Mouse (Mus musculus) hindbrain, embryonic 15.5 days (tissue): Measurements from ENCODE around the gene Rhobtb1. TPM values are rescaled to one million over a fixed set of nuclear protein-coding genes. Genes with fewer than 3 reads are reported as not detected.

ENCODE experiments used
- ATAC-seq: fragments of 200-750 bp; cut with Nextera tagmentation; 2 replicates; pipeline ENCODE4 v1.8.0; 2017; ENCODE audit warnings: low read depth, moderate number of reproducible peaks, moderate TSS enrichment; ENCODE audit not compliant: low FRiP score
- H3K27ac ChIP-seq: fragments of 300-500 bp; sonication (generic); replicated peaks from 2 replicates; pipeline ENCODE4 v1.5.1; 2015; ENCODE audit warnings: mild to moderate bottlenecking, inconsistent platforms
- H3K27me3 ChIP-seq: fragments of 300-500 bp; sonication (generic); 2 replicates; pipeline ENCODE4 v1.6.1; 2015; ENCODE audit warnings: control low read depth, inconsistent platforms
- H3K36me3 ChIP-seq: fragments of 300-500 bp; sonication (generic); 2 replicates; pipeline ENCODE4 v1.6.1; 2015; ENCODE audit warnings: control low read depth, inconsistent platforms
- H3K4me1 ChIP-seq: fragments of 300-500 bp; sonication (generic); replicated peaks from 2 replicates; pipeline ENCODE4 v1.6.1; 2015; ENCODE audit warnings: control low read depth, inconsistent platforms
- H3K4me2 ChIP-seq: fragments of 300-500 bp; sonication (generic); 2 replicates; pipeline ENCODE4 v1.6.1; 2015; ENCODE audit warnings: moderate library complexity, mild to moderate bottlenecking, inconsistent platforms
- H3K4me3 ChIP-seq: fragments of 300-500 bp; sonication (generic); 2 replicates; pipeline ENCODE4 v1.5.1; 2015; ENCODE audit warnings: mild to moderate bottlenecking, inconsistent platforms
- H3K9ac ChIP-seq: fragments of 300-500 bp; sonication (generic); 2 replicates; pipeline ENCODE4 v1.6.1; 2015; ENCODE audit warnings: inconsistent platforms
- H3K9me3 ChIP-seq: fragments of 300-500 bp; sonication (generic); 2 replicates; pipeline ENCODE4 v1.6.1; 2016; ENCODE audit warnings: control low read depth, inconsistent platforms
- WGBS: fragments of 180-500 bp; shearing (Covaris S2); methylation state at CpG from one replicate; pipeline ENCODE4 v1.1.7; 2015; 5-methylcytosine and 5-hydroxymethylcytosine counted together
- polyA plus RNA-seq: library from polyadenylated mRNA; unstranded; fragments of >200 nt; fragmentation: Nextera tagmentation; extraction: Ambion mirVana; gene quantifications from 2 replicates; pipeline ENCODE4 v1.2.1, GENCODE M21; 2015

Gene Rhobtb1
- polyA plus RNA-seq, 1 experiment from 2014 or later, result 18.8 TPM

DNA sequence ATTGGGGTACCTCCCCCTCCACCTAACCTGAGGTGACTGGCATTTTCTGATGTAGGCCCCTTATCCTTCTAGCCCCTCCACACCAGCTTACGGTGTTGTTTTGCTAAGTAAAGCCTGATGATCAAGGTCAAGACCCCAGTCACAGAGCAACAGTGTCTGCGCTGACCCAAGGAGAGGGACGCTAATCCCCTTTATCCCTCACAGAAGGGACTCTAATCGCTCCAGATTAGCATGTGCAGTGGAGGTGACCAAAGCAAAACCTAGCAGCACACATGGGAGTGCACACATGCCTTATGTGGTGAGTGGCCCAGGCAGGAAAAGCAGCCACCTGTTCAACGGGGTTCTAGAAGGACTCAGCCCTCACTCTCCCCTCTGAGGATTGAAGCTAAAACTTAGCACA is 123.0 kb downstream of the Rhobtb1 start:
- 56% methylated on average over 5 of the region's 5 CpGs for WGBS
- Histone ChIP-seq H3K27ac (no peak overlapping the region), H3K9ac (no peak overlapping the region), H3K36me3 (peaks cover 13% of the 10 kb centered on the region), H3K4me1 (no peaks in the 10 kb centered on the region), H3K4me3 (no peak overlapping the region), H3K9me3 (no peaks in the 10 kb centered on the region), H3K4me2 (no peak overlapping the region), H3K27me3 (no peaks in the 10 kb centered on the region)
- ATAC-seq, result no peak

GRCm38 (mm10) chr10:69274705-69275104 is 123.5 kb downstream of the Rhobtb1 start:
- 0 out of 2 replicates have a peak, but pooled peaks have one; percentile 19 for ATAC-seq
- Histone ChIP-seq H3K4me3 (no peak overlapping the region), H3K36me3 (peaks cover 13% of the 10 kb centered on the region), H3K27ac (no peak overlapping the region), H3K9ac (no peak overlapping the region), H3K4me2 (no peak overlapping the region), H3K4me1 (no peaks in the 10 kb centered on the region), H3K27me3 (no peaks in the 10 kb centered on the region), H3K9me3 (no peaks in the 10 kb centered on the region)

- ATAC-seq, result no peak
- no peaks in the 10 kb centered on the region for H3K9me3 ChIP-seq
- no peak overlapping the region for H3K4me2 ChIP-seq
- no peak overlapping the region for H3K4me3 ChIP-seq
- H3K9ac ChIP-seq, result no peak overlapping the region
- no peaks in the 10 kb centered on the region for H3K36me3 ChIP-seq
- 90% methylated on average over 12 of the region's 12 CpGs for WGBS
- no peaks in the 10 kb centered on the region for H3K27me3 ChIP-seq
- H3K27ac ChIP-seq, result 0 out of 2 replicates have a peak overlapping the region, but pooled peaks have one; percentile 11
- H3K4me1 ChIP-seq, result no peaks in the 10 kb centered on the region
Measured at GRCm38 (mm10) chr10:69275811-69276775, 124.9 kb downstream of the Rhobtb1 start.

- H3K9ac ChIP-seq, result no peak overlapping the region
- no peak for ATAC-seq
- no peaks in the 10 kb centered on the region for H3K27me3 ChIP-seq
- no peak overlapping the region for H3K4me3 ChIP-seq
- 0 out of 2 replicates have a peak overlapping the region, but pooled peaks have one; percentile 11 for H3K27ac ChIP-seq
- no peaks in the 10 kb centered on the region for H3K4me1 ChIP-seq
- no peaks in the 10 kb centered on the region for H3K9me3 ChIP-seq
- 83% methylated on average over 9 of the region's 9 CpGs for WGBS
- H3K36me3 ChIP-seq, result peaks cover 3% of the 10 kb centered on the region; the same call in 1 of the 2 replicates
- H3K4me2 ChIP-seq, result no peak overlapping the region
Measured at GRCm38 (mm10) chr10:69276920-69277435, 125.7 kb downstream of the Rhobtb1 start.

DNA sequence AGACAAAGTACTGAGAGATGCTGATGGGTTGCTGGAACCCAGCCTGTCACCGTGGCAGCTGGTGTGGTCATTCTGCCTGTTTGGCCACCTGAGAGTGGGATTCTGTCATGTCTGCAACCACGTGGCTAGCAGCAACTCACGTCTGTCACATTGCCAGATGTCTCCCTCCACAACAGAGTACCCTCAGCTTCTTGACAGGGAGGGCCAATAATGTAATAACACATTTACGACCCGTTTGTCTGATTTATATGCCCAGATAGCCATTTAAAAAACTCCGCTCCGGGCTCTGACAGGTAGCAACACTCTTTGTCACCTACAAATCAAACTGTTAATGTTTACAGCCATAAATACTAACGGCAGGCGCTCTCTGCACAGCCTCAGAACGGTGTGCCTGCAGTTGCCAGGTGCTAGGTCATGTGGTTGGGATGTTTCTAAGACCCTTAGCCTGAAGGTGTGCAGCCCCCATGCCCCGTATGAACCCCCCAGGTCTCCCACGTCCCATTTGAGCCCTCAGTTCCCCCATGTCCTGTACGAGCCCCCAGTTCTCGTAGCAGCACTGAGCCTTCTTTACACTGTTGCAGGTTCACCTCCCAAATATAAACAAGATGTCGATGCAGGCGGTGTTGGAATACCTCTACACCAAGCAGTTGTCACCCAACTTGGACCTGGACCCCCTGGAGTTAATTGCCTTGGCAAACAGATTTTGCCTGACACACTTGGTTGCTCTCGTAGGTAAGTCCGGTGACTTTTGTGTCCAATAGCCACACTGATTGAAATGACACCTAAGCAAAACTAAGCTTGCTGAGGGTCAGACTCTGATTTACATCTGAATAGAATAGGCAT is 127.8 kb downstream of the Rhobtb1 start:
- no peak for ATAC-seq
- H3K36me3 ChIP-seq, result peaks cover 3% of the 10 kb centered on the region
- H3K27me3 ChIP-seq, result no peaks in the 10 kb centered on the region
- no peak overlapping the region for H3K9ac ChIP-seq
- no peak overlapping the region for H3K4me3 ChIP-seq
- no peak overlapping the region for H3K4me2 ChIP-seq
- H3K4me1 ChIP-seq, result no peaks in the 10 kb centered on the region
- no peak overlapping the region for H3K27ac ChIP-seq
- 80% methylated on average over 18 of the region's 18 CpGs for WGBS
- H3K9me3 ChIP-seq, result no peaks in the 10 kb centered on the region

GRCm38 (mm10) chr10:69279607-69279978 is 128.4 kb downstream of the Rhobtb1 start:
- no peak for ATAC-seq
- H3K4me1 ChIP-seq, result no peaks in the 10 kb centered on the region
- no peaks in the 10 kb centered on the region for H3K9me3 ChIP-seq
- H3K9ac ChIP-seq, result no peak overlapping the region
- no peak overlapping the region for H3K4me2 ChIP-seq
- peaks cover 4% of the 10 kb centered on the region for H3K36me3 ChIP-seq
- no peaks in the 10 kb centered on the region for H3K27me3 ChIP-seq
- no peak overlapping the region for H3K27ac ChIP-seq
- 64% methylated on average over 7 of the region's 7 CpGs for WGBS
- H3K4me3 ChIP-seq, result no peak overlapping the region

DNA sequence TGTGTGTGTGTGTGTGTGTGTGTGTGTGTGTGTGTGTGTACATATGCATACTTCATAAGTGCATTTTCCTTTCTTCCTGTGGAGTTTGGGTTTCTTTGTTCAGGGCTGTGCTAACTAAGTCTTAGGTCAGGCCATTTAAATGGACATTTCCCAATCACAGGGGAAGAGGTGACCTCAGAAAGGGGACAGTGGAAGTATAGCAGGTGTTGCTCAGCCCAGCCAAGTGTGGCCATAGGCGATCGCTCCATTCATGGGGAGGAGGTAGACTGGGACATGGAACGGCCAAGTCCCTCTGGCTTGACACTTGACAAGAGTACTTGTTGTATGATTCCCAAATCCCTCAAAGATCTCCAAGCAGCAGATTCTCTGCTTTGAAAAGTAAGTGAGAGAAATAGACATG is 135.7 kb downstream of the Rhobtb1 start:
- Histone ChIP-seq H3K9me3 (no peaks in the 10 kb centered on the region), H3K4me3 (no peak overlapping the region), H3K4me1 (no peaks in the 10 kb centered on the region), H3K27me3 (no peaks in the 10 kb centered on the region), H3K27ac (no peak overlapping the region), H3K36me3 (peaks cover 21% of the 10 kb centered on the region), H3K4me2 (no peak overlapping the region), H3K9ac (no peak overlapping the region)
- WGBS, result 98% methylated on average over 3 of the region's 3 CpGs
- ATAC-seq, result no peak

DNA sequence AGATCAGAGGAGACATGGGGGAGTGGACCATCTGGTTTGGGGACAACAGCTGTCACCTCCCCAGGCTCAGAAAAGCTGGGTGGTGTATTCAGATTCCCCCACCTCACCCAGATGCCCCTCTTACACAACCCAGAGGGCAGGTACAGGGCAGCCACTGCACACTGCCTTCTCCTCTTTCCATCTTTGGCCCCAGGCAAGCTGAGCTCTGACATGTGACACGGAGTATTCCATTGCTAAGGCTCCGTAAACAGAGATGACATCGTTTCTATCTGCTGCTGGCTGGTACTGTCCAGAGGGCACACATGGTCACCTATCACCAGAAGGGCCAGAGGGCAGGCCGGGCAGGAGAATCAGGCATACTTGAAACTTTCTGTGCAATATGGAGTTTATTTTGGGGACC is 136.9 kb downstream of the Rhobtb1 start:
- Histone ChIP-seq H3K36me3 (peaks cover 21% of the 10 kb centered on the region), H3K4me1 (no peaks in the 10 kb centered on the region), H3K4me2 (no peak overlapping the region), H3K9ac (no peak overlapping the region), H3K27me3 (no peaks in the 10 kb centered on the region), H3K9me3 (no peaks in the 10 kb centered on the region), H3K4me3 (no peak overlapping the region), H3K27ac (no peak overlapping the region)
- 94% methylated on average over 4 of the region's 4 CpGs for WGBS
- ATAC-seq, result no peak

DNA sequence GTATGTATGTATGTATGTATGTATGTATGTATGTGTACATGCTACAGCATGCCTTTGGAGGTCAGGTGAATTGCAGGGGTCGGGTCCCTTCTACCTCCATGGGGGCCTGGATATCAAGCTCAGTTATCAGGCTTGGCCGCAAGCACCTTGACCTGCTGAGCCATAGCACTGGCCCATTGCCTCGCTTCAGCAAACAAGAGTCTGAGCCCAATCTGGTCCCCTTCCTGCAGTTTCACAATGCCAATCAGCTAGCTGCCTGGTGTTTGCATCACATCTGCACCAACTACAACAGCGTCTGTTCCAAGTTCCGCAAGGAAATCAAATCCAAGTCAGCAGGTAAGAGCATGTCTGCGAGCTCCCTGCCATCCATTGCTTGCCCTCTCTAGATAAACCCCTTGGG is 137.5 kb downstream of the Rhobtb1 start:
- Histone ChIP-seq H3K4me1 (no peaks in the 10 kb centered on the region), H3K9me3 (no peaks in the 10 kb centered on the region), H3K27me3 (no peaks in the 10 kb centered on the region), H3K4me2 (no peak overlapping the region), H3K4me3 (no peak overlapping the region), H3K9ac (no peak overlapping the region), H3K27ac (no peak overlapping the region), H3K36me3 (peaks cover 21% of the 10 kb centered on the region)
- WGBS, result 94% methylated on average over 6 of the region's 6 CpGs
- no peak for ATAC-seq

GRCm38 (mm10) chr10:69290736-69291135 is 139.5 kb downstream of the Rhobtb1 start:
- H3K27me3 ChIP-seq, result no peaks in the 10 kb centered on the region
- peaks cover 11% of the 10 kb centered on the region for H3K36me3 ChIP-seq
- ATAC-seq, result no peak
- H3K4me1 ChIP-seq, result no peaks in the 10 kb centered on the region
- H3K4me2 ChIP-seq, result no peak overlapping the region
- H3K9me3 ChIP-seq, result no peaks in the 10 kb centered on the region
- no peak overlapping the region for H3K9ac ChIP-seq
- no peak overlapping the region for H3K27ac ChIP-seq
- WGBS, result 91% methylated on average over 8 of the region's 8 CpGs
- no peak overlapping the region for H3K4me3 ChIP-seq

DNA sequence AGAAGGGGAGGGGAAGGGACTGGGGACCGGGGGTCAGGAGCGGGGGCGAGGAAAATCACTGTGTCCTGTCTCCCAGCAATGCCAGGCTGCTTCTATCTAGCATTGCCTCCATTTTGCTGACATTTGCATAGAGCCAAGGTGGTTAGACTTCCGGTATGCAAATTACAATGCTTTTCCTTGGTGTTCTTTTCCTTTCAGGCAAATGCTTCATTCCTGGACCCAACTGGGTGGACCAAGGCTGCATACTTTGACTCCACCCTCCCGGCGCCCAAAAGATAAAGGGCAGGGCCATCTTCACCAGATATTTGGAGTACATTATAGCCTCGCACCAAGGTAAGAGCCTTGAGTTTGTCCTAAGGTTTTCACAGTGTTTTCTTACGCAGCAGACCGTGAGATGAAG is 144.7 kb downstream of the Rhobtb1 start:
- Histone ChIP-seq H3K27ac (no peak overlapping the region), H3K9me3 (no peaks in the 10 kb centered on the region), H3K4me2 (no peak overlapping the region), H3K9ac (no peak overlapping the region), H3K36me3 (no peaks in the 10 kb centered on the region), H3K27me3 (no peaks in the 10 kb centered on the region), H3K4me1 (no peaks in the 10 kb centered on the region), H3K4me3 (no peak overlapping the region)
- no peak for ATAC-seq
- WGBS, result 86% methylated on average over 9 of the region's 9 CpGs

DNA sequence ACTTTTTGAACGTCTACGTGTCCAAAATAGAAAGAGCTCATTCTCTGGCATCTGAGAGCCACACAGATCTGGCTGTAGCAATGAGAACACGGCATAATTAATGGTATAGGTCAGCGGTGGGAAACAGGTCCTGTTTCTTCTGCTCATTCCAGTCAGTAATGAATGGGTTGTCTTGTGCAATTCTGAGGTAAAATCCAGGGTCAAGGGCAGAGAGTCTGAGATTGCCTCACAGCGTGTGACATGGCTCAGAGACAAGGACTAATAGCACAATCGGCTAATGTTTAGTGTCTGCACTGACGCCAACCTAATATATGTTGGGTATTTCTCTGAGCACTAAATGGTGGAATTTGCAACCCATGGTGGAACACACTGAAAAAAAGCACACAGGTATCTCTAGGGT is 148.8 kb downstream of the Rhobtb1 start:
- ATAC-seq, result no peak
- Histone ChIP-seq H3K4me3 (no peak overlapping the region), H3K9ac (no peak overlapping the region), H3K4me1 (no peaks in the 10 kb centered on the region), H3K36me3 (no peaks in the 10 kb centered on the region), H3K27me3 (no peaks in the 10 kb centered on the region), H3K9me3 (no peaks in the 10 kb centered on the region), H3K4me2 (no peak overlapping the region), H3K27ac (no peak overlapping the region)
- 88% methylated on average over 7 of the region's 7 CpGs for WGBS
